Mouse (Mus musculus) left cerebral cortex, adult 18-20 months (tissue): Measurements from ENCODE around the gene Hipk4. TPM values are rescaled to one million over a fixed set of nuclear protein-coding genes. Genes with fewer than 3 reads are reported as not detected.

Experiments
- DNase-seq, 2 experiments: peaks; one replicate each; pipeline ENCODE4 v3.0.0; 2021 to 2022; ENCODE audit warnings: low spot score in 2 of 2, mixed read lengths in 1 of 2
- total RNA-seq, 2 experiments: library from RNA; stranded (reverse); gene quantifications; 2 replicates each; pipeline ENCODE4 v1.2.3; 2021

Gene Hipk4
- total RNA-seq, 2 experiments from 2014 or later = 0.14 TPM; not detected in 1

GRCm38 (mm10) chr7:27538797-27539196, 15.7 kb downstream of the Hipk4 start:
- DNase-seq = no peak

GRCm38 (mm10) chr7:27540521-27540920, 17.5 kb downstream of the Hipk4 start:
- no peak for DNase-seq

DNA sequence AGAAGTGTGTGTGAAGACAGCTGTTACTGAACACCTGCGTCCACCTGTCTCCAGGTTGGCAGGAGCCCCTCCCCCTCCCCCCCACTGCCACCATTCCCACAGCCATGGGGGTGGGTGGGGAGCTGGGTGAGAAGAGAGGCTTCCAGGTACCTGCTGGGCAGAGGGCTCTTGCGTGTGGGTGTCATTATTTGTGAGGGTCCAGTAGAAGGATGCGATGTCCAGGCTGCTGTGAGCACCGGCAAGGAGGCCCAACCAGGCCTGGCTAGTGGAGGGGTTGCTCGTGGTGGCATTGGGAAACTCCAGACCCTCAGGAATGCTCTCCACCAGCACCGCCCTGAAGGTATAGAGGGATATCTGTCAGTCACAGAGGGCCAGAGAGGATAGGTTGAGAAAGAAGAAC, 17.9 kb downstream of the Hipk4 start:
- no peak for DNase-seq

GRCm38 (mm10) chr7:27541431-27541830, 18.4 kb downstream of the Hipk4 start:
- peak; percentile 90 to 91 for DNase-seq

- no peak for DNase-seq
Measured at GRCm38 (mm10) chr7:27541922-27542321, 18.9 kb downstream of the Hipk4 start.

- DNase-seq = peak; percentile 90 to 91
Measured at GRCm38 (mm10) chr7:27542392-27543033, 19.4 kb downstream of the Hipk4 start.

- no peak for DNase-seq
Measured at GRCm38 (mm10) chr7:27543065-27543464, 20.0 kb downstream of the Hipk4 start.

DNA sequence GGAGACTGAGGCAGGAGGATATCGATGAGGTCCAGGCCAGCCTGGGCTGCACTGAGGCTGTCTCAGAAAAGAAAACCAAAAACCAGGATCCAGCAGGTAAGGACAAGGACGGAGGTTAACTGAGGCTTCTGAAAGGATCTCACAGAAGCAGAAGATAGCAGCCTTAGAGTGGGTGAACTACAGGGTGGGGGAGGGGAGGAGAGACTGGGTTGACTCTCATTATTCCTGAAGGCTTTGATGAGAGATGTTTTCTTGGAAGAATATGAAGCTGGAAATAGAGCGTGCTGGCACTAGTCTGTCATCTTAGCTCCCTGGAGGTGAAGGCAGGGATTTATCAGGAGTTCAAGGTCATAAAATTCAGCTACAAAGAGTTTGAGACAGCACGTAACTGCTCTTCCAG, 20.8 kb downstream of the Hipk4 start:
- DNase-seq = no peak

DNA sequence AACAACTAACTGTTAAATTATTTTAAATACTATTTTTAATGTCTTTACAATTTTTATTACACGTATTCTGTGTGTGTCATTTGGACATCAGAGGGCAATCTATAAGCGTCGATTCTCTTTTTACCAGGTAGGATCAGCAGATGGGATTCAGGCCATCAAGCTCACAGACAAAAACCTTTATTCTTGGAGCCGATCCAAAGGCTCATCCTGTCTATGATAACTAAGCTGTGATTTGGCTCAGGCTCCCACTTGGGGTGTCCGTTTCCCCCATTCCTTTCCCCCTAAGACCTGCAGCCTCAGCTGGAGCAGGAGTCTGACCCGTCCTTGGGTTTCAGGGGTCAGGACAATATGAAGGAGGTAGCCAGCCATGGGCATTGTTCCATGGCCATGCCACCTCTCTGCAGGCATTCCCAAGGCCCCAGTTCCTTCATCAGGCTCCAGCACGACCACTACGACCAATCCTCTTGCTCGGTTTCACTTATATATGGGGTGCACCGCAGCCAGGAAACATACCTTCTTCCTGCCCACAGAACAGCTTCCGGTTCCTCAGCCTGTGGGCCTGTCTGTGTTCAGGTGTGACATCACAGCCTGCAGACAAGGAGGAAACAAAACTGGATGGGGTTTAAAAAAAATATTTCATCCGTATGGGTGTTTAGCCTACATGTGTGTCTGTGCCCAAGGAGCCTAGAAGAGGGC, 21.8 kb downstream of the Hipk4 start:
- no peak for DNase-seq

- DNase-seq = no peak
Measured at GRCm38 (mm10) chr7:27549597-27549996, 26.5 kb downstream of the Hipk4 start.

DNA sequence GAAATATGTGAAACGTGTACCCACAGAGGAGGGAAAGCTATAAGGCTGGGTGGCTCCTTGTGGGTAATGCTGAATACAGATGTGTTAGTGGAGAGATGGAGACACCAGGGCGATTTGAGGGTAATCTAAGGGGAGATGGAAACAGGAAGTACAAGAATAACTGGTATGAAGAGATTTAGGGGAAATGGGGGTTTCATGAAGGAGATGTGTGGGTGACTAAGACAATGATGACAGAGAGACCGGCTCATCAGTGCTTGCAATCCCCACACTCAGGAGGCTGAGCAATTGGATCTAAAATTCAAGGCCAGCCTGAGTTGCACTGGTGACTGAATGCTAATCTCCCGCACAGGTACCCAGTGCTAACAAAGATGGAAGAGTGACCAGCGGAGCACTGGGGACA, 29.0 kb downstream of the Hipk4 start:
- no peak for DNase-seq

- peak; percentile 95 to 98 for DNase-seq
Measured at GRCm38 (mm10) chr7:27552931-27553513, 30.0 kb downstream of the Hipk4 start, which contains the start of the genes Pld3 and 2310022A10Rik. TSS of gene Pld3 (minus strand) at chr7:27553218. TSS of gene 2310022A10Rik (plus strand) at chr7:27553233.

DNA sequence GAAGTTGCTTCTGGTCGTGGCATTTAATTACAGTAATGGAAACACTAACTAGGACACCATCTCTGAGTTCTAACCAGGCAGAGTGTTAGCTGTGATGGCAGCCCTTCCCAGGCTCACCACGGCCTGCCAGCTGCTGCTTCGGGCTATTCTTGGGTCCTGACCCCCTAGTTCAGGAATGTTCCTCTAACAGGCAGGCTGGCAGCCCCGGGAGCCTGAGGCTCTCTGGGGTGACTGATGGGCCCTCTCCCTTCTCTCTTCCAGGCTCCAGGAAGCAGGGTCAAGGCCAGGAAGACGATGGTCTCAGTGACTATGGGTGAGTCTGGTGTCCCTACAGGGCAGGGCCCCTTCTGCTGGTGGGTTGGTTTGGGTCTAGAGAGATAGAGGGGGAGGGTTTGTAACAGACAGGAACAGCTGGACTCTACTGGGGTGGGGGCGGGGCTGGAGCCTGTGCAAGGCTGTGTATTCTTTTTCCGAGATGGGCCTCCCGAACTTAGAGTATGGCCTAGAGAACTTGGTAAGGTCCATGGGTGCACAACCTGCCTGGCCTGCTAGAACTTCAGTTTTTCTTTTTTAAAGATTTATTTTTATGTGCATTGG, 37.3 kb downstream of the Hipk4 start:
- DNase-seq = no peak

- DNase-seq = no peak
Measured at GRCm38 (mm10) chr7:27560978-27561377, 37.9 kb downstream of the Hipk4 start.

DNA sequence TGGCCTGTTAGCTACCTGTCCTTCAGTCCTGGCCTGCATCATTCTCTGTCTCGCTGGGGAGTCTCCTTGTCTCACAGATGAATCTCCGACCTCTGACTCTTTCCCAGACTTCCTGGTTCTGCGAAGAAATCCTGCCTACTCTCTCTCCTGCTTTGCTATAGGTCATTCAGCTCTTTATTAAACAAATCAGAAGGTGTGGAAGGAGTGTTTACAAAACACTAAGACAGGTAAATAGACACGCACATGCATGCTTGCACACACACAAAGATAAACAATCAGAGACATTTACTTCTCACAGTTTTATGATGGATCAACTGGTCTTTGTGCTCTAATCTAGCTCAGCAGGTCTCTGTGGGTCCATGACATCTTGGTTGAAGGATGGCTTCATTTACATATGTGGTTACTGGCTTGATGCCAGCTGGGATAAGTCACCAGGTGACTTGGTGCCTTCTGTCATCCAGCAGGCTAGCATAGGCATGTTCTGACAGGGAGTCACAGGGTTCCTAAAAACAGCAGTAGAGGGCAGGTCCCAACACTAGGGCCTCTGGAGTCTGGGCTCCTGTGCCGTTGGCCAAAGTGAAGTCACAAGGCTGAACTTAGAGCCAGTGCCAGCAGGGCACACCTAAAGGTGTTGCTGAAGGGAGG, 46.6 kb downstream of the Hipk4 start:
- no peak for DNase-seq

DNA sequence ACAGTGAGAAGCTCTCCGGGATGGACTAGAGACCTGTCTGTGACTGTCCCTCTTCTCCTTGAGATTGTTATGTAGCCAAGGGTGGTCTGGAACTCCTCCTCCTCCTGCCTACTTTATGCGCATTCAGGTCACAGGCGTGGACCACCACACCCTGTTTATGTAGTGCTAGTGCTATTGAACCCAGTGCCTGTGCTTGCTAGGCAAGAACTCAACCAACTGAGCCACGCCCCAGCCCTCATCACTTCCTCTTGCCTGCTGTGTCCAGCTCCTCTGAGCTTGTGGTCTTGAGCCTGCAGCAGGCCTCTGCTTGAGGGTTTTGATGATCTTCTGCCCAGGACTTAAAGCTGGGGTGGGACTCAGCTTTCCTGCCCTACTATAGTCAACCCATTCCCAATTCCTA, 49.1 kb downstream of the Hipk4 start:
- DNase-seq = no peak

DNA sequence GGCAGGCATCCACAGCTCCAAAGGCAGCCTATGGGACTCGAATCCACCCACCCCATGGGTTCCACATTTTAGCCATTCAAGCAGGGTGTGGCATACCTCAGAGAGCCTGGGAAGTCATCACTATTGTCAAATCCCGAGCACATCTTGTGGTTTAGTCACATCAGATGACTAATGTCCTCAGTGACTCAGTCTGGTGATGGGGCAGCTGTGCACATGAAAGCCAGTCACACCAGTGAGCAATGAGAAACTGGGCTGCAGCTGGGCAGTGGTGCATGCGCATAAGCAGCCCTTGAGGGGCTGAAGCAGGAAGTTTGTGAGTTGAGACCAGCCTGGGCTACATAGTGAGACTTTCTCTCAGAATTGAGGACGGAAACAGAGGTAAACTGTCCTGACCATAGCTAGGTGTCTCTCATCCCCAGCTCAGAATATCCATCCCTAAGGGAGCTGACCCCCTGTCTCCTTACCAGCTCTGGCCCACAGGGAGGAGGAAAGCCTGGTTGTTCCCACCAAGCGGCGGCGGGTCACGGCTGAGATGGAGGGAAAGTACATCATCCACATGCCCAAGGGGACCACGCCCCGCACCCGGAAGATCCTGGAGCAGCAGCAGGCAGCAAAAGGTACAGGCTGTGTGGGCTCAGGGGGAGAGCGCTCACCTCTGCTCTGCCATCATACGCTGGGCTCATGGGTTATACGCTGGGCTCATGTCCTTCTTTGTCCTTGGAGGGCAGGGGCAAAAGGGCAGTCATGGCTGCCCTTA, 51.2 kb downstream of the Hipk4 start:
- no peak for DNase-seq

- peak; percentile 56 to 62 for DNase-seq
Measured at GRCm38 (mm10) chr7:27576914-27577313, 53.8 kb downstream of the Hipk4 start.

GRCm38 (mm10) chr7:27577589-27577988, 54.5 kb downstream of the Hipk4 start:
- no peak for DNase-seq

DNA sequence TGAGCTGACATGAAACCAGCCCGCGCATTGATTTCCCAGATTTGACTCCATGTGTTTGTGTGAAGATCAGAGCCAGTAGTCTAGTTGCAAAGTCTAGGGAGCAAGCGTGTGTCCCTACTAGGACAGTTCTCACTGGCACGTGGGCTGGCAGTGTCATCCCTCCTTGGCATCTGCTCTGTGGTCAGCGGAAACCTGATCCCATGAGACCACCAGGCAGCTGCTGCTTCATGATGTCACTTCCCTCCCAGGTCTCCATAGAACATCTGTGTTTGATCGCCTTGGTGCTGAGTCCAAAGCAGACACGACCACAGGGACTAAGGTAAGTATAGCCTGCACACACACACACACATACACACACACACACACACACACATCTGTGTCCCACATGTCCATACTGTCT, 55.4 kb downstream of the Hipk4 start:
- DNase-seq = no peak
